Mouse (Mus musculus): Measurements from ENCODE around the gene Atp5j2.

DNA sequence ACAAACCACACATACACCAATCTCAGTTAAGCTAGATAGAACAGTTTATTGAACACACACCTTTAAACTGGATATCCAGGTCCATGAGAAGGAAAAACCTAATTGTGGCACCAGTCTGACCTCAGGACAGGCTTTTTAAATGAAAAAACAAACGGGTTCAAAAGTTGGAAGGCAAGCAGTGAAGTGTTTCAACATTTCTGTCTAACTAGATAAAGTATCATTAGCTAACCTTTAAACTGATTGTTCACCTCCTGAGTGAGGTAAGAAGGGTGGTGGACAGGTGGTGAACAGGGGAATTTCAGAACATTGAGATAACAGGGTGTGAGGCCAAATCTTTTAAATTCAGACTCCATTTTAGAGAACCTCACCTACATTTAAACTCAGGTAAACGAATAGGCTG lies 34.6 kb upstream of the Atp5j2 start:
- TF ChIP-seq GATA1 (IDR thresholded peaks at IDR 0.05; ENCODE audit: low read length) (no peak), TAL1 (IDR thresholded peaks at IDR 0.05; ENCODE audit: low read length) (no peak)
